Mouse (Mus musculus) ES-CJ7 (cell line): Measurements from ENCODE around the gene Prpf6.

ENCODE experiments used
- DNase-seq: peaks from one replicate; pipeline ENCODE4 v3.0.0; 2011; ENCODE audit warnings: low read depth, low spot score

Prpf6 gene

GRCm38 (mm10) chr2:181579681-181580080 is 12.0 kb upstream of the Prpf6 start:
- DNase-seq = no peak

GRCm38 (mm10) chr2:181580131-181580772 is 11.4 kb upstream of the Prpf6 start:
- no peak for DNase-seq

DNA sequence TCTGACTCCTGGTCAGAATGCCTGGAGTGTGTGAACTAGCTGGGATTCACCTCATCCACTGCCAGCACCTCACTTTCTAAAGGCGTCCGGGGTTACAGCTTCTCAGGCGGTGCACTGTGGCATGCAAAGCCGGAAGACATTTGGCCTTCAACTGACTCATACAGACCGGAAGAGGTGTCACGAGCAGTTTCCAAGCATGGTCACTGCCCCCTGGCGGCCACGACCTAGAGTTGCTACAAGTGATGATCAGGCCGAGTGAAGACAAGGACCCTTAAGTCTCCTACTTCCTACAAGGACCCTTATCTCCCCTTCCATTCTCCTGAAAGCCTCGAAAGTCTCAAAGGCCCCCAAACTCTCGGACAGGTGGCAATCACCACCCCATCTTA is 10.7 kb upstream of the Prpf6 start:
- DNase-seq = peak; percentile 95

- DNase-seq = peak; percentile 67
Observed at GRCm38 (mm10) chr2:181581402-181582120, 10.1 kb upstream of the Prpf6 start.

- DNase-seq = no peak
Observed at GRCm38 (mm10) chr2:181582358-181582757, 9.3 kb upstream of the Prpf6 start.

DNA sequence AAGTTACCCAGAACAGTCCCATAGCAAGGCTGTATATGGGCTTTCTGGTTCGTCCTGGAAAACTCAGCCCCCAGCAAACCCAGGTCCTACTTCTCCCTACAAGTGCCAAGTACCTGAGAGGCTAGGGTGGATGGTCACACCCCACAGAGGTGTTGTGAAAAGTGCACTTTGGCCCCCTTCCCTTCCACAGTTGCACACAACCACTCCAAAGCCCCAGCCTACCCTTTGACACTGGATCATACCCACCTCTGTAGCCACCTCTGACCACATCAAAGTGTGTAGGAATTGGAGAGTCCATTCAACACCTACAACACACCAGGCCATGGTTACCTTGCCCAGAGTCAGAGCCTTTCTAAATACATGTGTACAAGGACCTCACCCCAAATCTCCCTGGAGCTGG is 8.7 kb upstream of the Prpf6 start:
- no peak for DNase-seq

GRCm38 (mm10) chr2:181583460-181584257 is 8.0 kb upstream of the Prpf6 start:
- no peak for DNase-seq

DNA sequence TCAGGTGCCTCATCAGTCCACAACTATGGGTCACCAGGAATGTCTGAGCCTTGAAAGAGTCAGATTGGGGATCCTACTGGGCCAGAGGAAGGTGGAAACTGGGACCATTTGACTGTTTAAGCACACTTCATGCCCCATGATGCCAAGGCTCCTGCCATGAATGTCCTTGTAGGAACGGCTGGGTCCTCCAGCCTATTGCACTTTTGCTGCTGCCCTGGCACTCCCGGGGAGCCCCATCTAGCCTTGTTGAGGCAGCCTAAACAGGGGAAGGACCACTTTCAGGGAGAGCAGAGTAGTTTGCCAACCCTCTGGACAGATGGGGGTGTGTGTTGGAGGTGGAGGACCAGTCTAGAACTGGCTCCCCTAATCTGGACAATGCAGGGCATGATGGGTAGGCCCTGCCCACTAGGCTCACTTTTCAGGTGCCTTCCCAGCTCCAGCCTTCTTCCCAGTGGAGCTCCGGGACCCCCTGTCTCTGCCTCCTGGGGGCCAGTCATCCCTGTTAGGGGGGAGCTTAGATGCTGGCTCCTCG is 7.2 kb upstream of the Prpf6 start, which contains the start of gene Uckl1:
Gene Uckl1, minus strand, starts transcription at position 482 of the 532 bp plus-strand sequence.
- no peak for DNase-seq

GRCm38 (mm10) chr2:181585506-181585905 is 6.2 kb upstream of the Prpf6 start:
- DNase-seq = no peak

GRCm38 (mm10) chr2:181586124-181586523 is 5.5 kb upstream of the Prpf6 start:
- DNase-seq = no peak

GRCm38 (mm10) chr2:181587796-181588195 is 3.9 kb upstream of the Prpf6 start:
- no peak for DNase-seq

DNA sequence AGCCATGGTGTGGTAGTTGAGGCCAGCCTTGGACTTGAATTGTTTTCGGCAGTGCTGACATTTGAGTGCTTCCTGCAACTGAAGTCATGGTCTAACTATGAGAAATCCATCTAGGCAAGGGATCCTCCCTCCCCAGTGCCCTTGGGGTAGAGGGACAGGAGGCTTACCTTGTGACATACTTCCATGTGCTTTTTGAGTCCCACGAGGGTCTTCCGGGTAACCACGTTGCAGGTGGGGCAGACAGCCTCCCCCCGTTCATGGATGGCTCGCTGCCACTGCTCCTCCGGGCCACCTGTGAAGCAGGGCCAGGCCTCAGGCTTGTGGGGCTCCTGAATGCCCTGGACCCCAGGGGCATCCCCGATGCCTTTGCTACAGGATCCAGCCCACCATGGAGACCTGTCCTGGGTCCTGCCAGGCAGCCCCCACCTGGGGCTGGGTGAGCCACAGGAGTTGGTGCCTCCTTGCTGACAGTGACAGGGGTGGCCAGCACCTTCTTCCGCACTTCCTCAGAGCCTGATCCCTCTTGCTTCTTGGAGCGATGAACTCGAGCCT is 3.4 kb upstream of the Prpf6 start:
- DNase-seq = no peak

DNA sequence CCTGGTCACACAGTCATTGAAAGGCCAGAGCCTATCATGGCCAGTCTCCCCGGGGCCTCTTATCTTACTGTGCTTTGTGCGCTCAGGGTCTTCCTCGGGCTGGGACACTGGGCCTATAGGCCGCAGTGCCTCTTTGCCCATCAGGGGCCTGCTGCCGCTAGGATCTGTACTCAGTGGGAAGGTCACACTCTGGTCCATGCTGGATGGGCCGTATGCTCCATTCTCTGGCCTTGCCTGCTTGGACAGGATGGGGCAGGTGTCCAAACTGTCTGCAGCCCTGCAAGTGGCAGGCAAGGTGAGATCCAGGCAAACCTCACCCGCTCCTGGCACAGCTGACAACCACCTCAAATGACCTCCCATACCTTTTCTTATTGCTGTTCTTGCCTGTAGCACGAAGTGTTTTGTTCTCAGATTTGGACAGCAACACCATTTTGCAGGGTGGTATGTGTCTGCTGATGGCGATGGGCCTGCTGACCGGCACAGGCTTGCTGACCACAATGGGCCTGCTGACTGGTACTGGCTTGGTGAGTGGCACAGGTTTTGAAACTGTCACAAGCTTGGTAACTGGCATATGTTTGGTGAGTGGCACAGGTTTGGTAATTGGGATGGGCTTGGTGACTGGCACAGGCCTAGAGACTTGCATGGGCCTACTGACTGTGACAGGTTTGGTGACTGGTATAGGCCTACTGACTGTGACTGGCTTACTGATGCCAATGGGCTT is 2.5 kb upstream of the Prpf6 start:
- no peak for DNase-seq

GRCm38 (mm10) chr2:181589732-181590105 is 1.9 kb upstream of the Prpf6 start:
- no peak for DNase-seq

GRCm38 (mm10) chr2:181590471-181590870 is 1.2 kb upstream of the Prpf6 start:
- DNase-seq = no peak

GRCm38 (mm10) chr2:181592231-181593041 is 768 bp downstream of the Prpf6 start, which contains the start of gene Zfp512b:
Zfp512b (minus strand) TSS chr2:181592803.
- DNase-seq = peak; percentile 72

DNA sequence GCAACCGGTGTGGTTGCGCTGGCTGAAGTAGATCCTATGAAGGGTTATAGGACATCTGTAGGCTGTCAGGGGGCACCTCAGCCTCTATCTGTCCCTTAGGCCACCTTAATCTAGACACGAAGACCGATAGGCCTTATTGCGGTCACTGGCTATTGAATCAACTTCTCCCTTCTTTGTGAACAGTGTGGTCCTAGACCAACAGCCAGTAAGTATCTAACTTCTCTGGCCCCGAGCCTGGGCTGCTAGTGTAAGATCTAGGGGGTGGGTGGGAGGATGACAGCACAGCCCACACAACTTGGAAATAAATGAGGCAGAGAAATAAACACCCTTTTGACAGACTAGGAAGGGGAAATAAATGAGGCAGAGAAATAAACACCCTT is 1.4 kb downstream of the Prpf6 start:
- no peak for DNase-seq

GRCm38 (mm10) chr2:181593937-181594336 is 2.3 kb downstream of the Prpf6 start:
- no peak for DNase-seq

- DNase-seq = peak; percentile 41
Observed at GRCm38 (mm10) chr2:181594946-181595696, 3.5 kb downstream of the Prpf6 start.
